Mouse (Mus musculus): ENCODE data around the gene A730061H03Rik. TPM values are rescaled to one million over a fixed set of nuclear protein-coding genes. Genes with fewer than 3 reads are reported as not detected.

Gene A730061H03Rik
- total RNA-seq, 4 experiments from 2014 or later, result 0.94 to 2.0 (median 1.4) TPM; not detected in 1

- DNase-seq (ENCODE audit: low spot score in 2 of 2), result no peak
Observed at GRCm38 (mm10) chr14:55551794-55552193, 8.4 kb downstream of the A730061H03Rik start.

- no peak for DNase-seq (ENCODE audit: low spot score in 2 of 2)
Observed at GRCm38 (mm10) chr14:55551347-55551746, 8.9 kb downstream of the A730061H03Rik start.

GRCm38 (mm10) chr14:55550191-55550590 lies 10.0 kb downstream of the A730061H03Rik start:
- no peak for DNase-seq (ENCODE audit: low spot score in 2 of 2)

GRCm38 (mm10) chr14:55544334-55544733 lies 15.9 kb downstream of the A730061H03Rik start:
- DNase-seq (ENCODE audit: low spot score in 2 of 2), result no peak

GRCm38 (mm10) chr14:55542268-55542667 lies 17.9 kb downstream of the A730061H03Rik start:
- DNase-seq (ENCODE audit: low spot score in 2 of 2), result no peak

- DNase-seq (ENCODE audit: low spot score in 2 of 2), result peak; percentile 58 to 64
Observed at GRCm38 (mm10) chr14:55540787-55541321, 19.4 kb downstream of the A730061H03Rik start.

- peak; percentile 68 to 72 for DNase-seq (ENCODE audit: low spot score in 2 of 2)
Observed at GRCm38 (mm10) chr14:55540067-55540786, 20.0 kb downstream of the A730061H03Rik start, which contains the start of gene Pck2. Pck2 (plus strand) TSS chr14:55540266.

- no peak for DNase-seq (ENCODE audit: low spot score in 2 of 2)
Observed at GRCm38 (mm10) chr14:55536116-55536745, 24.0 kb downstream of the A730061H03Rik start.

GRCm38 (mm10) chr14:55527940-55528339 lies 32.3 kb downstream of the A730061H03Rik start:
- no peak for DNase-seq (ENCODE audit: low spot score in 2 of 2)

- DNase-seq (ENCODE audit: low spot score in 2 of 2), result no peak
Observed at GRCm38 (mm10) chr14:55526674-55527073, 33.5 kb downstream of the A730061H03Rik start.

- DNase-seq (ENCODE audit: low spot score in 2 of 2), result no peak
Observed at GRCm38 (mm10) chr14:55524785-55525184, 35.4 kb downstream of the A730061H03Rik start, which contains the start of gene Nrl. Nrl (minus strand) TSS chr14:55524981.

- no peak for DNase-seq (ENCODE audit: low spot score in 2 of 2)
Observed at GRCm38 (mm10) chr14:55524062-55524461, 36.1 kb downstream of the A730061H03Rik start.

GRCm38 (mm10) chr14:55520451-55521361 lies 39.5 kb downstream of the A730061H03Rik start:
- DNase-seq (ENCODE audit: low spot score in 2 of 2), result no peak

GRCm38 (mm10) chr14:55519604-55520003 lies 40.6 kb downstream of the A730061H03Rik start:
- DNase-seq (ENCODE audit: low spot score in 2 of 2), result no peak

GRCm38 (mm10) chr14:55518897-55519296 lies 41.3 kb downstream of the A730061H03Rik start:
- DNase-seq (ENCODE audit: low spot score in 2 of 2), result peak; percentile 78

GRCm38 (mm10) chr14:55515846-55516245 lies 44.4 kb downstream of the A730061H03Rik start:
- DNase-seq (ENCODE audit: low spot score in 2 of 2), result no peak

- no peak for DNase-seq (ENCODE audit: low spot score in 2 of 2)
Observed at GRCm38 (mm10) chr14:55513927-55514326, 46.3 kb downstream of the A730061H03Rik start.

GRCm38 (mm10) chr14:55511037-55511436 lies 49.2 kb downstream of the A730061H03Rik start:
- peak; percentile 72 to 80 for DNase-seq (ENCODE audit: low spot score in 2 of 2)

GRCm38 (mm10) chr14:55510125-55510731 lies 50.0 kb downstream of the A730061H03Rik start, which contains the start of gene Cpne6:
Cpne6 (plus strand) TSS chr14:55510445.
- peak in 1 of 2 experiments; percentile 58 for DNase-seq (ENCODE audit: low spot score in 2 of 2)

Data from layer of hippocampus, adult 8-10 months (tissue).